Mouse (Mus musculus) bone marrow macrophage, adult 2 months (primary cell): ENCODE results near the gene B230307C23Rik.

Experiments used
- CTCF ChIP-seq: IDR thresholded peaks from 2 replicates; pipeline ENCODE4 v1.5.1; 2012; ENCODE audit warnings: low read depth, mild to moderate bottlenecking, low read length, moderate library complexity
- POLR2A ChIP-seq: IDR thresholded peaks from 2 replicates; pipeline ENCODE4 v1.6.1; 2012; ENCODE audit warnings: mild to moderate bottlenecking, low read depth, low read length, borderline replicate concordance

DNA sequence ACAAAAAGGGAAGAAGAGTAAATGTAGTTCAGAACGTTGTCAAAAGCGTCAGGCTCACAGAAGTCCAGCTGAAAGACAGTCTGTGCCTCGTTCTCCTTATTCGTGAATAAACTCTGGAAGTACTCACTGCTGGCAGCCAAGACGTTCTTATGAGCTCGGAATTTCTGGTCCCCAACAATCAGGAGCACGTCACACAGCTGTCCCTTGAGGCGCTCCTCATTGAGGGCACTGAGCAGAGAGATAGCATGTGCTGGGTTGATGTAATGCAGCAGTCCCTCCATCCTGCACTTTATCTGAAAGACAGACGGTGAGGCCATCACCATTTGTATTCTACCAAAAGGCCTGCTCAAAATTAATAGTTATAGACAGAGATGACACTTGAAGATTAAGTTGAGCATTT is 44.3 kb upstream of the B230307C23Rik start:
- TF ChIP-seq CTCF (no peak), POLR2A (no peak)
